Mouse (Mus musculus) MEL (cell line): ENCODE measurements around the gene P2ry6. TPM values are rescaled to one million over a fixed set of nuclear protein-coding genes. Genes with fewer than 3 reads are reported as not detected.

ENCODE experiments used
- DNase-seq: peaks from one replicate; pipeline ENCODE4 v3.0.0; 2011; ENCODE audit warnings: low read depth, low spot score
- H3K27ac ChIP-seq: 2 replicates; pipeline ENCODE4 v1.5.1; 2012; ENCODE audit warnings: low read depth, mild to moderate bottlenecking, control low read depth, low read length, moderate library complexity; ENCODE audit not compliant: control insufficient read depth
- H3K27me3 ChIP-seq, 2 experiments: fragments of 150-350 bp in 1 of 2; sonication (generic) in 1 of 2; 2 replicates each; pipeline ENCODE4 v1.6.1; 2012; ENCODE audit warnings: low read length in 2 of 2, mild to moderate bottlenecking in 2 of 2, improper control_type of control experiment in 1 of 2, moderate library complexity in 1 of 2; ENCODE audit not compliant: insufficient read depth in 2 of 2, control insufficient read depth in 1 of 2
- H3K36me3 ChIP-seq, 2 experiments: 2 replicates each; pipeline ENCODE4 v1.6.1; 2012 to 2014; ENCODE audit warnings: low read length in 2 of 2, improper control_type of control experiment in 1 of 2, inconsistent platforms in 1 of 2, mild to moderate bottlenecking in 1 of 2; ENCODE audit not compliant: insufficient read depth in 2 of 2, control insufficient read depth in 1 of 2
- H3K4me1 ChIP-seq, 2 experiments: fragments of 150-350 bp in 1 of 2; sonication (generic) in 1 of 2; 2 replicates each; pipeline ENCODE4 v1.6.1; 2012; ENCODE audit warnings: low read length in 2 of 2, improper control_type of control experiment in 1 of 2, mild to moderate bottlenecking in 1 of 2; ENCODE audit not compliant: insufficient read depth in 2 of 2, control insufficient read depth in 1 of 2
- H3K4me3 ChIP-seq, 2 experiments: fragments of 150-350 bp in 1 of 2; sonication (generic) in 1 of 2; 2 replicates each; pipeline ENCODE4 v1.5.1; 2012; ENCODE audit warnings: low read depth in 2 of 2, low read length in 2 of 2, mild to moderate bottlenecking in 2 of 2, moderate library complexity in 2 of 2, control low read depth in 1 of 2, improper control_type of control experiment in 1 of 2; ENCODE audit not compliant: control insufficient read depth in 1 of 2, insufficient read depth in 1 of 2
- H3K79me2 ChIP-seq: 2 replicates; pipeline ENCODE4 v1.6.1; 2012; ENCODE audit warnings: mild to moderate bottlenecking, low read length, moderate library complexity; ENCODE audit not compliant: control insufficient read depth, poor library complexity, insufficient read depth
- H3K9ac ChIP-seq: 2 replicates; pipeline ENCODE4 v1.6.1; 2012; ENCODE audit warnings: low read depth, mild to moderate bottlenecking, control low read depth, low read length, moderate library complexity; ENCODE audit not compliant: control insufficient read depth, poor library complexity, severe bottlenecking
- H3K9me3 ChIP-seq: fragments of 150-350 bp; sonication (generic); replicated peaks from 2 replicates; pipeline ENCODE4 v1.6.1; 2012; ENCODE audit warnings: mild to moderate bottlenecking, low read length, improper control_type of control experiment, moderate library complexity; ENCODE audit not compliant: insufficient read depth
- CHD2 ChIP-seq: IDR thresholded peaks from 2 replicates; pipeline ENCODE4 v1.6.1; 2011; ENCODE audit warnings: low read length, improper control_type of control experiment
- CTCF ChIP-seq, 3 experiments: IDR thresholded peaks in 2 of 3; conservative IDR thresholded peaks in 1 of 3; 2 replicates each; pipeline ENCODE4 v1.5.1; 2011 to 2012; ENCODE audit warnings: low read length in 3 of 3, low read depth in 2 of 3, mild to moderate bottlenecking in 2 of 3, improper control_type of control experiment in 1 of 3, inconsistent platforms in 1 of 3, mixed read lengths in 1 of 3, moderate library complexity in 1 of 3; ENCODE audit not compliant: control insufficient read depth in 1 of 3, insufficient read depth in 1 of 3, poor library complexity in 1 of 3, severe bottlenecking in 1 of 3
- ELF1 ChIP-seq: IDR thresholded peaks from 2 replicates; pipeline ENCODE4 v1.6.1; 2014; ENCODE audit warnings: low read depth, mild to moderate bottlenecking, inconsistent platforms, low read length, improper control_type of control experiment, moderate library complexity
- ETS1 ChIP-seq: IDR thresholded peaks from 2 replicates; pipeline ENCODE4 v1.6.1; 2012; ENCODE audit warnings: low read depth, mild to moderate bottlenecking, inconsistent platforms, low read length, improper control_type of control experiment, moderate library complexity
- GABPA ChIP-seq: IDR thresholded peaks from 2 replicates; pipeline ENCODE4 v1.6.1; 2012; ENCODE audit warnings: low read depth, mild to moderate bottlenecking, inconsistent platforms, low read length, improper control_type of control experiment, moderate library complexity
- HCFC1 ChIP-seq: IDR thresholded peaks from 2 replicates; pipeline ENCODE4 v1.6.1; 2012; ENCODE audit warnings: low read depth, mild to moderate bottlenecking, inconsistent platforms, low read length, improper control_type of control experiment, moderate library complexity
- KAT2A ChIP-seq: conservative IDR thresholded peaks from 2 replicates; pipeline ENCODE4 v1.6.1; 2012; ENCODE audit warnings: low read depth, low read length, improper control_type of control experiment, inconsistent platforms
- MAFK ChIP-seq: IDR thresholded peaks from 2 replicates; pipeline ENCODE4 v1.6.1; 2011; ENCODE audit warnings: low read depth, mild to moderate bottlenecking, low read length, improper control_type of control experiment, borderline replicate concordance
- MAX ChIP-seq: IDR thresholded peaks from 2 replicates; pipeline ENCODE4 v1.6.1; 2011; ENCODE audit warnings: low read length, improper control_type of control experiment
- MAZ ChIP-seq: IDR thresholded peaks from 2 replicates; pipeline ENCODE4 v1.6.1; 2012; ENCODE audit warnings: low read depth, mild to moderate bottlenecking, inconsistent platforms, low read length, improper control_type of control experiment
- MYC ChIP-seq: IDR thresholded peaks from 2 replicates; pipeline ENCODE4 v1.6.1; 2011; ENCODE audit warnings: low read depth, mild to moderate bottlenecking, low read length, improper control_type of control experiment, moderate library complexity
- POLR2AphosphoS5 ChIP-seq: IDR thresholded peaks from 2 replicates; pipeline ENCODE4 v1.6.1; 2012; ENCODE audit warnings: low read depth, borderline replicate concordance, mild to moderate bottlenecking, inconsistent platforms, low read length, moderate library complexity, mixed read lengths
- RAD21 ChIP-seq: IDR thresholded peaks from 2 replicates; pipeline ENCODE4 v1.6.1; 2011; ENCODE audit warnings: mild to moderate bottlenecking, low read depth, low read length, improper control_type of control experiment
- SMC3 ChIP-seq: IDR thresholded peaks from 2 replicates; pipeline ENCODE4 v1.6.1; 2011; ENCODE audit warnings: low read depth, low read length, improper control_type of control experiment
- UBTF ChIP-seq: IDR thresholded peaks from 2 replicates; pipeline ENCODE4 v1.6.1; 2012; ENCODE audit warnings: low read depth, mild to moderate bottlenecking, inconsistent platforms, low read length, improper control_type of control experiment, moderate library complexity, borderline replicate concordance; ENCODE audit not compliant: insufficient read depth
- USF2 ChIP-seq, 2 experiments: IDR thresholded peaks; 2 replicates each; pipeline ENCODE4 v1.6.1; 2011 to 2012; ENCODE audit warnings: improper control_type of control experiment in 2 of 2, low read length in 2 of 2, borderline replicate concordance in 1 of 2, inconsistent platforms in 1 of 2, low read depth in 1 of 2, mild to moderate bottlenecking in 1 of 2; ENCODE audit not compliant: insufficient read depth in 1 of 2
- ZC3H11A ChIP-seq: IDR thresholded peaks from 2 replicates; pipeline ENCODE4 v1.6.1; 2012; ENCODE audit warnings: low read depth, mild to moderate bottlenecking, inconsistent platforms, low read length, improper control_type of control experiment
- ZKSCAN1 ChIP-seq: IDR thresholded peaks from 2 replicates; pipeline ENCODE4 v1.6.1; 2012; ENCODE audit warnings: low read depth, mild to moderate bottlenecking, inconsistent platforms, low read length, improper control_type of control experiment, moderate library complexity
- ZMIZ1 ChIP-seq: IDR thresholded peaks from 2 replicates; pipeline ENCODE4 v1.6.1; 2012; ENCODE audit warnings: low read depth, mild to moderate bottlenecking, inconsistent platforms, low read length, improper control_type of control experiment, moderate library complexity
- ZNF384 ChIP-seq: IDR thresholded peaks from 2 replicates; pipeline ENCODE4 v1.6.1; 2012; ENCODE audit warnings: low read depth, mild to moderate bottlenecking, inconsistent platforms, low read length, improper control_type of control experiment
- polyA plus RNA-seq, 2 experiments: library from polyadenylated mRNA; stranded (reverse) in 1 of 2; unstranded in 1 of 2; fragments of >175 nt in 1 of 2; fragments of >200 nt in 1 of 2; gene quantifications; 2 replicates each; pipeline versions ENCODE4 v1.2.1 to v1.2.4; 2012; ENCODE audit warnings: low replicate concordance in 2 of 2, low read depth in 1 of 2; ENCODE audit not compliant: insufficient read length in 2 of 2, insufficient read depth in 1 of 2, missing spikeins in 1 of 2
- total RNA-seq: library from RNA; depleted of rRNA; stranded (reverse); fragments of 300-350 nt; gene quantifications from 2 replicates; pipeline ENCODE4 v1.2.3, GENCODE M21; 2012

P2ry6 gene
- total and polyA plus RNA-seq, 3 experiments = not detected

DNA sequence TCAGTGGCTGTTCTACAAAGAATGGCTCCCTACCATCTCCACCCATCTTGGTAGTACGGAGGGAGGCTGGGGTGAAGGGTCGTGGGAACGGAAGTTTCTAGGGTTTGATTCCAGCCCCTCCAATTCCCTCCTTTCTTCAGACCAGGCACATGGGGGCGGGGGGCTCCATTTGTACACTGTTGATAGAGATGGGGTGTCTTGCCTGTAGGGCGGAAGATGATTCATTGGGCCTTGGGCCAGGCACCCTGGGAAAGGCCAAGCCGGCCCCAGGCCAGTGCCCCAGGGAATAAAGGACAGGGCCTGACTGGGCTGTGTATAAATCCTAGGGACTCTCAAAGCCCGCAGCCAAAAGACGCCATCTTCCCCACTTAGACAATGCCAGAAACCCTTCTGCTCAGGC lies 66.4 kb downstream of the P2ry6 start:
- Histone ChIP-seq H3K4me1 (no peaks in the 10 kb centered on the region), H3K36me3 (no peaks in the 10 kb centered on the region), H3K4me3 (no peak overlapping the region), H3K9me3 (no peaks in the 10 kb centered on the region), H3K9ac (no peak overlapping the region), H3K79me2 (no peaks in the 10 kb centered on the region), H3K27me3 (no peaks in the 10 kb centered on the region; a peak in 1 of 4 replicates), H3K27ac (no peak overlapping the region)
- no peak for TF ChIP-seq HCFC1
- no peak for TF ChIP-seq CHD2
- TF ChIP-seq MAX = no peak
- TF ChIP-seq ELF1 = no peak
- no peak for TF ChIP-seq GABPA
- no peak for TF ChIP-seq UBTF
- TF ChIP-seq POLR2AphosphoS5 = no peak
- no peak for TF ChIP-seq ZMIZ1
- TF ChIP-seq MAZ = no peak
- DNase-seq = no peak

DNA sequence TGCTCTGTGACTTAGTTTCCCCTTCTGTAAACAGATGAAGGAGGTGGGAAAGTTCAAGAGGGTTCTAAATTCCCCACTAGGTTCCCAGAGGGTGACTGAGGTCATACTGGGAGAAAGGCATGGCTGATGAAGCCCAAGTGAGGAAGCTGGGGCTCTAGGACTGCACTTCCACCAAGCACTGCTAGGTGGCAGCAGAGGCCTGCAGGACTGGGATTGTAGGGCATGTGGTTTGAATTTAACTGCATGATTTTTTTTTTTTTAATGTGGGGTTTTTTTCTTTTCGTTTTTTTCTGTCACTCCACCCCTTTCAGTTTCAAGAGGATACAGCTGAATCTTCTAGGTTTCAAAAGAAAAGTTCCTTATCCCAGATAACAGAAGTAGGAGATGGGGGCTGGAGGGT lies 67.2 kb downstream of the P2ry6 start:
- H3K4me1 ChIP-seq = no peaks in the 10 kb centered on the region
- no peaks in the 10 kb centered on the region; a peak in 1 of 4 replicates for H3K27me3 ChIP-seq
- no peaks in the 10 kb centered on the region for H3K36me3 ChIP-seq
- no peak overlapping the region for H3K27ac ChIP-seq
- peak; percentile 72 for DNase-seq
- no peaks in the 10 kb centered on the region for H3K9me3 ChIP-seq
- H3K9ac ChIP-seq = no peak overlapping the region
- H3K79me2 ChIP-seq = no peaks in the 10 kb centered on the region
- TF ChIP-seq ETS1 (no peak), MAFK (no peak), MYC (peak; percentile 66; the same call in 1 of the 2 replicates), MAX (no peak; the same call in 1 of the 2 replicates), CTCF (IDR thresholded peaks at IDR 0.05 in 2 of 3, conservative IDR thresholded peaks at IDR 0.05 in 1 of 3; ENCODE audit: control insufficient read depth in 1 of 3, insufficient read depth in 1 of 3, low read depth in 2 of 3, low read length in 3 of 3, poor library complexity in 1 of 3, severe bottlenecking in 1 of 3) (peak; percentile 87 to 95 (median 90)), SMC3 (peak; percentile 72), KAT2A (no peak), RAD21 (peak; percentile 93), ZC3H11A (peak; percentile 52; the same call in 1 of the 2 replicates), MAZ (no peak), USF2 (IDR thresholded peaks at IDR 0.05; ENCODE audit: borderline replicate concordance in 1 of 2, insufficient read depth in 1 of 2, low read depth in 1 of 2, low read length in 2 of 2) (no peak), GABPA (no peak), ZKSCAN1 (0 out of 2 replicates have a peak, but pooled peaks have one; percentile 51), ZNF384 (peak; percentile 92)
- TF ChIP-seq, all 39 proteins: peak for 7
- no peak overlapping the region for H3K4me3 ChIP-seq
